Mouse (Mus musculus): ENCODE measurements at regions not wholly inside any gene's neighbourhood (a gene's known extent, or its start where the extent isn't known, plus 50 kb on each side); places are given as distances from the start of the nearest gene placed in this dataset.

DNA sequence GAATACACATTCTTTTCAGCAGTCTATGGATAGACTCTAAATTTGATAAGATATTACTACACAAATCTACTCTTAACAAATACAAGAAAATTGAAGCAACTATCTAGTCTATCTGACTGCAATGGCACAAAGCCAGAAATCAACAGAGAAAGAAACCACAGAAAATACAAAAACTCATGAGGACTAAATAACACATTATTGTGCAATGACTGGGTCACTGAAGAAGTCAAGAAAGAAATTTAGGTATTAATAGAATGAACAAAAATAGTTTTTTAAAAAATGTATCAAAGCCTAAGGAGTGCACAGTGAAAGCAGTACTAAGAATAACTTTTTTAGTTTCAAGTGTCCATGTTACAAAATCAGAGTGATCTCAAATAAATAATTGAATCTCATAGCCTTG lies 202.2 kb downstream of the Mylk4 start:
- TF ChIP-seq EP300 (IDR thresholded peaks at IDR 0.05; ENCODE audit: low read depth) (no peak), CTCF (IDR thresholded peaks at IDR 0.05; ENCODE audit: low read depth) (no peak)
